Mouse (Mus musculus) hematopoietic stem cell, adult 5-6 weeks (primary cell): Measurements from ENCODE around the gene Gpr107. TPM values are rescaled to one million over a fixed set of nuclear protein-coding genes. Genes with fewer than 3 reads are reported as not detected.

ENCODE experiments used
- ATAC-seq, 2 experiments: fragments of 125-278 bp in 1 of 2; replicated peaks in 1 of 2; 2 replicates each; pipeline ENCODE4 v1.8.0; 2016 to 2017; ENCODE audit warnings: inconsistent platforms in 2 of 2, mild to moderate bottlenecking in 2 of 2, moderate number of reproducible peaks in 2 of 2, low read depth in 1 of 2, moderate TSS enrichment in 1 of 2; ENCODE audit not compliant: low FRiP score in 2 of 2, poor library complexity in 2 of 2, severe bottlenecking in 2 of 2, insufficient read depth in 1 of 2, low TSS enrichment in 1 of 2
- total RNA-seq: library from RNA; stranded (forward); fragments of 172-1452, 232-1000 nt; gene quantifications from 2 replicates; pipeline ENCODE4 v1.2.3, GENCODE M21; 2017

Gpr107 gene
- total RNA-seq, 1 experiment from 2014 or later: 11.8 TPM

- no peak for ATAC-seq
Measured at GRCm38 (mm10) chr2:31248856-31249255, 96.7 kb downstream of the Gpr107 start.

- ATAC-seq: no peak
Measured at GRCm38 (mm10) chr2:31252167-31252566, 100.1 kb downstream of the Gpr107 start.

GRCm38 (mm10) chr2:31253463-31253862, 101.3 kb downstream of the Gpr107 start:
- no peak for ATAC-seq

- ATAC-seq: no peak
Measured at GRCm38 (mm10) chr2:31254806-31255205, 102.7 kb downstream of the Gpr107 start.

GRCm38 (mm10) chr2:31255952-31256938, 104.1 kb downstream of the Gpr107 start:
- peak; percentile 82 to 87 for ATAC-seq

GRCm38 (mm10) chr2:31257096-31257495, 105.0 kb downstream of the Gpr107 start:
- no peak for ATAC-seq

- peak; percentile 65 to 71 for ATAC-seq
Measured at GRCm38 (mm10) chr2:31258609-31259366, 106.7 kb downstream of the Gpr107 start.

GRCm38 (mm10) chr2:31259367-31259920, 107.3 kb downstream of the Gpr107 start:
- no peak for ATAC-seq

GRCm38 (mm10) chr2:31260549-31260948, 108.4 kb downstream of the Gpr107 start:
- ATAC-seq: no peak

GRCm38 (mm10) chr2:31263039-31263461, 110.9 kb downstream of the Gpr107 start:
- no peak for ATAC-seq

- no peak for ATAC-seq
Measured at GRCm38 (mm10) chr2:31263746-31264378, 111.7 kb downstream of the Gpr107 start.

- ATAC-seq: no peak
Measured at GRCm38 (mm10) chr2:31267447-31267846, 115.3 kb downstream of the Gpr107 start.

Other genes starting within 250 kb of the Gpr107 start
- 0.25 and 0.63 TPM in 2 replicates for gene Ptges, start 222.5 kb upstream of the Gpr107 start, total RNA-seq
- gene Tor1b, start 199.4 kb upstream of the Gpr107 start, total RNA-seq: 41.1 and 44.8 TPM in 2 replicates
- gene Tor1a, start 184.4 kb upstream of the Gpr107 start, total RNA-seq: 35.8 and 60.3 TPM in 2 replicates
- gene BC005624, start 170.1 kb upstream of the Gpr107 start, total RNA-seq: 73.8 and 76.0 TPM in 2 replicates
- 4.2 and 7.3 TPM in 2 replicates for gene Usp20, start 170.0 kb upstream of the Gpr107 start, total RNA-seq
- 58.5 and 59.4 TPM in 2 replicates for gene Fnbp1, start 10.3 kb upstream of the Gpr107 start, total RNA-seq
- gene Ncs1, start 93.5 kb downstream of the Gpr107 start, total RNA-seq: 4.0 and 6.4 TPM in 2 replicates
- 1.5 TPM in 1 of 2 replicates, not detected in the other for gene Hmcn2, start 162.1 kb downstream of the Gpr107 start, total RNA-seq